Mouse (Mus musculus) MEL (cell line): ENCODE measurements around the gene Ccdc12. TPM values are rescaled to one million over a fixed set of nuclear protein-coding genes. Genes with fewer than 3 reads are reported as not detected.

ENCODE experiments used
- DNase-seq: peaks from one replicate; pipeline ENCODE4 v3.0.0; 2011; ENCODE audit warnings: low read depth, low spot score
- H3K27ac ChIP-seq: 2 replicates; pipeline ENCODE4 v1.5.1; 2012; ENCODE audit warnings: low read depth, mild to moderate bottlenecking, control low read depth, low read length, moderate library complexity; ENCODE audit not compliant: control insufficient read depth
- H3K27me3 ChIP-seq, 2 experiments: fragments of 150-350 bp in 1 of 2; sonication (generic) in 1 of 2; 2 replicates each; pipeline ENCODE4 v1.6.1; 2012; ENCODE audit warnings: low read length in 2 of 2, mild to moderate bottlenecking in 2 of 2, improper control_type of control experiment in 1 of 2, moderate library complexity in 1 of 2; ENCODE audit not compliant: insufficient read depth in 2 of 2, control insufficient read depth in 1 of 2
- H3K36me3 ChIP-seq, 2 experiments: 2 replicates each; pipeline ENCODE4 v1.6.1; 2012 to 2014; ENCODE audit warnings: low read length in 2 of 2, improper control_type of control experiment in 1 of 2, inconsistent platforms in 1 of 2, mild to moderate bottlenecking in 1 of 2; ENCODE audit not compliant: insufficient read depth in 2 of 2, control insufficient read depth in 1 of 2
- H3K4me1 ChIP-seq, 2 experiments: fragments of 150-350 bp in 1 of 2; sonication (generic) in 1 of 2; 2 replicates each; pipeline ENCODE4 v1.6.1; 2012; ENCODE audit warnings: low read length in 2 of 2, improper control_type of control experiment in 1 of 2, mild to moderate bottlenecking in 1 of 2; ENCODE audit not compliant: insufficient read depth in 2 of 2, control insufficient read depth in 1 of 2
- H3K4me3 ChIP-seq, 2 experiments: fragments of 150-350 bp in 1 of 2; sonication (generic) in 1 of 2; 2 replicates each; pipeline ENCODE4 v1.5.1; 2012; ENCODE audit warnings: low read depth in 2 of 2, low read length in 2 of 2, mild to moderate bottlenecking in 2 of 2, moderate library complexity in 2 of 2, control low read depth in 1 of 2, improper control_type of control experiment in 1 of 2; ENCODE audit not compliant: control insufficient read depth in 1 of 2, insufficient read depth in 1 of 2
- H3K79me2 ChIP-seq: 2 replicates; pipeline ENCODE4 v1.6.1; 2012; ENCODE audit warnings: mild to moderate bottlenecking, low read length, moderate library complexity; ENCODE audit not compliant: control insufficient read depth, poor library complexity, insufficient read depth
- H3K9ac ChIP-seq: 2 replicates; pipeline ENCODE4 v1.6.1; 2012; ENCODE audit warnings: low read depth, mild to moderate bottlenecking, control low read depth, low read length, moderate library complexity; ENCODE audit not compliant: control insufficient read depth, poor library complexity, severe bottlenecking
- H3K9me3 ChIP-seq: fragments of 150-350 bp; sonication (generic); replicated peaks from 2 replicates; pipeline ENCODE4 v1.6.1; 2012; ENCODE audit warnings: mild to moderate bottlenecking, low read length, improper control_type of control experiment, moderate library complexity; ENCODE audit not compliant: insufficient read depth
- BHLHE40 ChIP-seq: IDR thresholded peaks from 2 replicates; pipeline ENCODE4 v1.6.1; 2012; ENCODE audit warnings: low read depth, mild to moderate bottlenecking, inconsistent platforms, low read length, improper control_type of control experiment, borderline replicate concordance
- CHD2 ChIP-seq: IDR thresholded peaks from 2 replicates; pipeline ENCODE4 v1.6.1; 2011; ENCODE audit warnings: low read length, improper control_type of control experiment
- CTCF ChIP-seq, 3 experiments: IDR thresholded peaks in 2 of 3; conservative IDR thresholded peaks in 1 of 3; 2 replicates each; pipeline ENCODE4 v1.5.1; 2011 to 2012; ENCODE audit warnings: low read length in 3 of 3, low read depth in 2 of 3, mild to moderate bottlenecking in 2 of 3, improper control_type of control experiment in 1 of 3, inconsistent platforms in 1 of 3, mixed read lengths in 1 of 3, moderate library complexity in 1 of 3; ENCODE audit not compliant: control insufficient read depth in 1 of 3, insufficient read depth in 1 of 3, poor library complexity in 1 of 3, severe bottlenecking in 1 of 3
- EP300 ChIP-seq, 2 experiments: IDR thresholded peaks; 2 replicates each; pipeline ENCODE4 v1.6.1; 2011; ENCODE audit warnings: improper control_type of control experiment in 2 of 2, low read length in 2 of 2, low read depth in 1 of 2, mild to moderate bottlenecking in 1 of 2
- GATA1 ChIP-seq: IDR thresholded peaks from 2 replicates; pipeline ENCODE4 v1.6.1; 2011; ENCODE audit warnings: low read depth, low read length, improper control_type of control experiment
- HCFC1 ChIP-seq: IDR thresholded peaks from 2 replicates; pipeline ENCODE4 v1.6.1; 2012; ENCODE audit warnings: low read depth, mild to moderate bottlenecking, inconsistent platforms, low read length, improper control_type of control experiment, moderate library complexity
- MAX ChIP-seq: IDR thresholded peaks from 2 replicates; pipeline ENCODE4 v1.6.1; 2011; ENCODE audit warnings: low read length, improper control_type of control experiment
- MAZ ChIP-seq: IDR thresholded peaks from 2 replicates; pipeline ENCODE4 v1.6.1; 2012; ENCODE audit warnings: low read depth, mild to moderate bottlenecking, inconsistent platforms, low read length, improper control_type of control experiment
- MXI1 ChIP-seq: IDR thresholded peaks from 2 replicates; pipeline ENCODE4 v1.6.1; 2011; ENCODE audit warnings: mild to moderate bottlenecking, low read depth, low read length, improper control_type of control experiment
- NELFE ChIP-seq: IDR thresholded peaks from 2 replicates; pipeline ENCODE4 v1.6.1; 2011; ENCODE audit warnings: low read depth, low read length, improper control_type of control experiment
- NRF1 ChIP-seq: IDR thresholded peaks from 2 replicates; pipeline ENCODE4 v1.6.1; 2014; ENCODE audit warnings: low read depth, mild to moderate bottlenecking, inconsistent platforms, low read length, improper control_type of control experiment, moderate library complexity; ENCODE audit not compliant: poor library complexity, insufficient read depth, severe bottlenecking
- POLR2AphosphoS5 ChIP-seq: IDR thresholded peaks from 2 replicates; pipeline ENCODE4 v1.6.1; 2012; ENCODE audit warnings: low read depth, borderline replicate concordance, mild to moderate bottlenecking, inconsistent platforms, low read length, moderate library complexity, mixed read lengths
- RAD21 ChIP-seq: IDR thresholded peaks from 2 replicates; pipeline ENCODE4 v1.6.1; 2011; ENCODE audit warnings: mild to moderate bottlenecking, low read depth, low read length, improper control_type of control experiment
- RCOR1 ChIP-seq: IDR thresholded peaks from 2 replicates; pipeline ENCODE4 v1.6.1; 2012; ENCODE audit warnings: low read depth, mild to moderate bottlenecking, inconsistent platforms, low read length, improper control_type of control experiment
- SIN3A ChIP-seq: IDR thresholded peaks from 2 replicates; pipeline ENCODE4 v1.6.1; 2012; ENCODE audit warnings: low read length, improper control_type of control experiment, inconsistent platforms
- SMC3 ChIP-seq: IDR thresholded peaks from 2 replicates; pipeline ENCODE4 v1.6.1; 2011; ENCODE audit warnings: low read depth, low read length, improper control_type of control experiment
- TAL1 ChIP-seq: IDR thresholded peaks from 2 replicates; pipeline ENCODE4 v1.6.1; 2012; ENCODE audit warnings: mild to moderate bottlenecking, inconsistent platforms, low read length, moderate library complexity, mixed read lengths
- TCF12 ChIP-seq: IDR thresholded peaks from 2 replicates; pipeline ENCODE4 v1.6.1; 2014; ENCODE audit warnings: low read depth, mild to moderate bottlenecking, inconsistent platforms, low read length, improper control_type of control experiment, moderate library complexity
- UBTF ChIP-seq: IDR thresholded peaks from 2 replicates; pipeline ENCODE4 v1.6.1; 2012; ENCODE audit warnings: low read depth, mild to moderate bottlenecking, inconsistent platforms, low read length, improper control_type of control experiment, moderate library complexity, borderline replicate concordance; ENCODE audit not compliant: insufficient read depth
- USF1 ChIP-seq: IDR thresholded peaks from 2 replicates; pipeline ENCODE4 v1.6.1; 2014; ENCODE audit warnings: low read depth, mild to moderate bottlenecking, inconsistent platforms, low read length, improper control_type of control experiment, moderate library complexity
- ZMIZ1 ChIP-seq: IDR thresholded peaks from 2 replicates; pipeline ENCODE4 v1.6.1; 2012; ENCODE audit warnings: low read depth, mild to moderate bottlenecking, inconsistent platforms, low read length, improper control_type of control experiment, moderate library complexity
- polyA plus RNA-seq, 2 experiments: library from polyadenylated mRNA; stranded (reverse) in 1 of 2; unstranded in 1 of 2; fragments of >175 nt in 1 of 2; fragments of >200 nt in 1 of 2; gene quantifications; 2 replicates each; pipeline versions ENCODE4 v1.2.1 to v1.2.4; 2012; ENCODE audit warnings: low replicate concordance in 2 of 2, low read depth in 1 of 2; ENCODE audit not compliant: insufficient read length in 2 of 2, insufficient read depth in 1 of 2, missing spikeins in 1 of 2
- total RNA-seq: library from RNA; depleted of rRNA; stranded (reverse); fragments of 300-350 nt; gene quantifications from 2 replicates; pipeline ENCODE4 v1.2.3, GENCODE M21; 2012

The Ccdc12 gene
- total and polyA plus RNA-seq, 3 experiments = 112 to 129 TPM; not detected in 1

DNA sequence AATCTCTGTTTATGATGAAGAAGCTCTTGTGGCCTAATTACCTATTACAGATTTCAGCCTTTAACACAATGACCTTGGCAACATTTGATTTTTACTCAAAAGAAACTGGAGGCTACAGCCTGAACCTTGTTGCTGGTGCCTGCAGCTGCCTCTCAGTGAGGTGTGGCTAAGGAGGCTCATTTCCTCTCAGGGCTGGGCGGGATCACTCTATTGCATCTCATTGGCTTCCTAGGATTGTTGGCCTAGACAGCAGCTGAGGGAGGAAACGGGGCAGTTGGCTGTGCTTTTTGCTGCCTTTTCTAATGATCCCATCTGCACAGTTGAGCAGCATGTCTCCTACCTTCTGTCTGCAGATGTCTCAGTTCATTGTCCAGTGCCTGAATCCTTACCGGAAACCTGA lies 39.2 kb upstream of the Ccdc12 start:
- peak; percentile 27 for DNase-seq
- Histone ChIP-seq H3K79me2 (no peaks in the 10 kb centered on the region), H3K9me3 (no peaks in the 10 kb centered on the region), H3K9ac (no peak overlapping the region), H3K4me1 (0 out of 4 replicates have a peak, but pooled peaks cover 0 to 3% of the 10 kb centered on the region in 2 experiments), H3K36me3 (peaks cover 0 to 13% of the 10 kb centered on the region in 2 experiments; a peak in 2 of 4 replicates), H3K4me3 (no peak overlapping the region), H3K27ac (no peak overlapping the region), H3K27me3 (no peaks in the 10 kb centered on the region)
- TF ChIP-seq MXI1 (no peak), ZMIZ1 (no peak), POLR2AphosphoS5 (no peak), RAD21 (no peak), RCOR1 (no peak), UBTF (no peak), SMC3 (no peak), MAZ (no peak), SIN3A (no peak), CHD2 (no peak), NRF1 (no peak), USF1 (no peak), TCF12 (no peak), GATA1 (no peak), EP300 (IDR thresholded peaks at IDR 0.05; ENCODE audit: low read depth in 1 of 2, low read length in 2 of 2) (no peak), CTCF (IDR thresholded peaks at IDR 0.05 in 2 of 3, conservative IDR thresholded peaks at IDR 0.05 in 1 of 3; ENCODE audit: control insufficient read depth in 1 of 3, insufficient read depth in 1 of 3, low read depth in 2 of 3, low read length in 3 of 3, poor library complexity in 1 of 3, severe bottlenecking in 1 of 3) (no peak), MAX (no peak)

DNA sequence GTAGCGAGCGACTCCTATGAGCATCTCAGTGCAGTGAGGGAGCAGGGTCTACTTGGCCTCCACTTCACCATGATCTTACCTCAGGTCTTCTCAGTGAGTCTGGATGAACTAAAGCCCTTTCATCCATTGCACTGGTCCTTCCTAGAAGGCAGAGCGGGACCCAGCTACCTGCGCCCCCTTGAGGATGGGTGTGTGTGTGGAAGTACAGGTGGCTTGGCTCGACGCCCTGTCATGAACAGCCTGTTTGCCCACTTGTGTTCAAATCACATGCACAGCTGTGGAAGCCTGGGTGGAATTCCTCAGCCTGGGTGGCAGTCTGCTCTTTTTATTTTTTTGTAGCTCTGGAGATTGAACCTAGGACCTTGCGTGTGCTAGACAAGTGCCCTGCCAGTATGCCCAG lies 36.1 kb upstream of the Ccdc12 start:
- 0 out of 4 replicates have a peak, but pooled peaks cover 0 to 3% of the 10 kb centered on the region in 2 experiments for H3K4me1 ChIP-seq
- peak; percentile 42 for DNase-seq
- H3K4me3 ChIP-seq = no peak overlapping the region
- no peaks in the 10 kb centered on the region for H3K9me3 ChIP-seq
- no peak overlapping the region for H3K9ac ChIP-seq
- TF ChIP-seq SMC3 = peak; percentile 55; the same call in 1 of the 2 replicates
- peak in 2 of 3 experiments; percentile 50 to 61; a peak in 5 of 6 replicates for TF ChIP-seq CTCF (IDR thresholded peaks at IDR 0.05 in 2 of 3, conservative IDR thresholded peaks at IDR 0.05 in 1 of 3; ENCODE audit: control insufficient read depth in 1 of 3, insufficient read depth in 1 of 3, low read depth in 2 of 3, low read length in 3 of 3, poor library complexity in 1 of 3, severe bottlenecking in 1 of 3)
- TF ChIP-seq HCFC1 = no peak
- no peak for TF ChIP-seq NELFE
- peak; percentile 8 for TF ChIP-seq RAD21
- no peak for TF ChIP-seq BHLHE40
- no peak for TF ChIP-seq TAL1
- no peak for TF ChIP-seq MXI1
- peaks cover 0 to 10% of the 10 kb centered on the region in 2 experiments; a peak in 2 of 4 replicates for H3K36me3 ChIP-seq
- H3K27ac ChIP-seq = no peak overlapping the region
- H3K79me2 ChIP-seq = no peaks in the 10 kb centered on the region
- H3K27me3 ChIP-seq = no peaks in the 10 kb centered on the region
